Mouse (Mus musculus): ENCODE results near the gene Lpgat1.
A peak's percentile ranks its signal among the peaks of the same experiment; 100 is the strongest.

Gene Lpgat1

DNA sequence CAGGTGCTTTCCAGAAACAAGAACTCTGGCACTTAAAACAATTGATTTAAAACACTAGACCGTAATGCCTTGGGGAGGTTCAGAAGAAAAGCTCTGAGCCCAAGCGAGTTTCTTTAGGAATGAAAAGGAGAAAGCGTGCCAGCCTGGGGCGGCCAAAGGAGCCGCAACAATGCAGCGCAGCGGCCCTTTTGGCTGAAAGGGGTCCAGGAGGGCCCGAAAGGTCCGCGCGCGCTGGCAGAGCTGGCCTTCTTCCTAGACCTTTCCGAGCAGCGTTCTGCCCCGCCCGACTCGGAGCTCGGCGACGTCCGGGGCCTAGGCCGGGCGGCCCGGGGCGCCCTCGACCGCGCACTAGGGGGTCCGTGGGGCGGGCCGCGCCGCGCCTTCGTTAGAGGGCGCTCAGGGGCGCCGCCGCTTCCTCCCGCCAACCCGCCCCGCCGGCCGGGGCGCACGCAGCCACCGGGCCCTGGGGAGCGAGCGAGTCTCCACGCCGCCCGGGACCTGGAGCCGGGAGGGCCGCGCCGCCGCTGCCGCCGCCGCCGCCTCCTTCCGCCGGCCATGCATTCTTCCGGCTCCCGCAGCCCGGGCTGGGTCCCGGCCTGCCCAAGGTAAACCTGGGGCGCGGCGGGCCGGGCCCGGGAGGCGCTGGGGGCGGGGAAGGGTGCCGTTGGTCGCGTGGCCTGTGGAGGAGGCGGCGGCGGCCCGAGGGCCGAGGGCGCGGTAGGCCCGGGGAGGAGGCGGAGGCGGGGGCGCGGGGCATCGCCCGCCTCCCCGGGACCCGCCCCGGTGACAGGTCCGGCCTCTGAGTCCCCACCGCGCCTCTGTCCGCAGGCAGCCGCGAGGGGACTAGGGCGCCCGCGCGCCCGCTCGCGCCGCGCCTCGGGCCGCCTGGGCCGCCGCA lies at the start of gene Lpgat1:
TSS of gene Lpgat1 (plus strand) at position 234 of the 898 bp plus-strand sequence.
- peak; percentile 54 to 61 for DNase-seq

DNA sequence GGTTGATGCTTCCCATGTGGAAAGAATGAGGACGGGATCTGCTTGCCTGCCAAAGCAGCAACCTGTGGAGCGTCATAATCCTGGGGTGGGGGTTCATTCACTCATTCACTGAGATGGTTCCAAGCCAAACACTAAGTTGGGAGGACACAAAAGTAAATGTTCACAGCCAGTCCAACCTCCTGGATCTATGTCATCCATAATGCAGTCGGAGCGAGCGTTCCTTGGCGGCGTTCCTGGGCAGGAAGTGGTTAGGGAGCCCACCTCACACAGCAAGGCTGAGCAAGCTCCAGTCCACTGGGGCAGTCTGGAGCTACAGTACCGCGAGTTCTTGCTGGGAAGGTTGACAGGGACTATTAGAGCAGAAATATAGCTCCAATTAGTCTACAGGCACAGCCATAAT lies 49.6 kb upstream of the Lpgat1 start:
- DNase-seq = no peak

- no peak for DNase-seq
These were observed 43.6 kb upstream of the Lpgat1 start for GRCm38 (mm10) chr1:191674071-191674470.

DNA sequence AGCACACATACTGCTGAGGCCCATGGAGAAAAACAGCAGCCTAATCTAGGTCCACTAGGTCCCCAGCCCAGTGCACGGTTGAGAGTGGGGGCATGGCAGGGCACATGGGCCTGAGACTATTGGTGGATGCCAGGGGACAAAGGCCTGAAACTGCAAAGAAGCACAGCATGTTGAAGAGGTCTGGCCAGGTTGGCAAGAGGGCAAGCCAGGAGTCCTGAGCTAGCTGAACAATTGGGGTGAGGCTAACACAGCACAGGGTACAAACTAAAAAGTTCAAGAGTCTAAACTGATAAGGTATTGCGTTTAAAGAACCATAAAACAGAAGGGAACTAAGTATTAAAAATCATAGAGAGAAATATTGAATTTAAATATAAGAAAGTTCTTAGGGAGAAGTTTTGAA lies 36.0 kb upstream of the Lpgat1 start:
- no peak for DNase-seq

- no peak for DNase-seq
These were observed 30.1 kb upstream of the Lpgat1 start for GRCm38 (mm10) chr1:191687531-191687930.

- no peak for DNase-seq
These were observed 24.4 kb upstream of the Lpgat1 start for GRCm38 (mm10) chr1:191693231-191693630.

DNA sequence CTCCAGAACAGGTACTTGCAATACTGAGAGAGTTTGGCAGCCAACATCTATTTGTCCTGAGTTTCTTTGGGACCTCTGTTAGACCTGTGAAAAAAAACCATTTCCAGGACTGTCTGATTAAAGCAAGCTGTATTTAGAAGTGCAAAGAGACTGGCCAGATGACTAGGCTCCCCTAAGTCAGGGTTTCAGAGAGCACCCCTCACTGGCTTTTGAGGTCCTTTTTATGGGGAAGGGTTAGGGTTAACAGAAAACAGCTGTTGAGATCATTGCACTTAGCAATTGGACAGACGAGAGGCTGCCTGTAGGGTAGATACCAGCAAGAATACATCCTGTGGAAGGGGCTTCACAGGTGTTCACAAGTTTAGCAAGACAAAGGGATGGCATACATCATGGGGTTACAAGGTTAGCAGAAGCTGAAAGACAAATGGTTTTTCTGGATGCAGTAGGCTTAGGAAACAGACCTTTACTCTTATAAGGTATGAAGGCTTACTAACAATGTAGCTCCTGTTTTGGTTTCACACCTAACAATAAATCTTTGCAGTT lies 19.3 kb upstream of the Lpgat1 start:
- no peak for DNase-seq

DNA sequence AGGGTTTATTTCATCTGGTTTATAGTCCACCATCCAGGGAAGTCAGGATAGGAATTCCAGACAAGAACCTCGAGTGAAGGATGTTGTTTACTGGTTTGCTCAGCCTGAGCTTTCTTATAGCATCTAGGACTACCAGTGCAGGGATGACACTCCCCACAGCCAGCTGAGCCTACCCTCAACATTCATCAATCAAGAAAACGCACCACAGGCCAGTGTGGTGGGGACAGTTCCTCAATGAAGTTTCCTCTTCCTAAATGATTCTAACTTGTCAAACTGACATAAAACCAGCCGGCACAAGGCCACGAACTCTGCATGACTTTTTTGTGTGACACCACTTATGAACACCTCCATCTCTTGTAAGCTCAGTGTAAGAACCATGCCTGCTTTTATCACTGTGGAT lies 13.1 kb upstream of the Lpgat1 start:
- no peak for DNase-seq

- no peak for DNase-seq
These were observed 11.0 kb upstream of the Lpgat1 start for GRCm38 (mm10) chr1:191706541-191707078.

DNA sequence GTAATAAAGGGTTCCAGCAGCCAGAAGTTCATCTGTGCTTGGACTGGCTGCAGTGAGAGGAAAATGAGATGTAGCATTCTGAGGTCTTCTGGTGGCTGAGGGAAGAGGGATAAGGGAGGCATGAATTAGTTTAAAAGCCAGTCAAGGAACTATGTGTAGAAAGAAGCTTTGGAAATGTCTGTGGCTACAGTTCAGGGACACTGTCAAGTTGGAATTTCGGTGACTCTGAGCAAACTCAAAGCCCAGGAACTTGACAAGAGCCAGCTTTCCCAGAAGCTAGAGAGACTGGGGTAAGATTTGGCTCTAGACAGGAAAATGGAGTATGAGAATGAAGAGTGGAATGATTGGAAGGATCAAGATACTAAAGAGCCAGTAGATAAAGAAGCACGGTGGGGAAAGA lies 7.8 kb upstream of the Lpgat1 start:
- no peak for DNase-seq

GRCm38 (mm10) chr1:191712224-191712838 lies 5.3 kb upstream of the Lpgat1 start:
- no peak for DNase-seq

- no peak for DNase-seq
These were observed 3.8 kb upstream of the Lpgat1 start for GRCm38 (mm10) chr1:191713813-191714212.

DNA sequence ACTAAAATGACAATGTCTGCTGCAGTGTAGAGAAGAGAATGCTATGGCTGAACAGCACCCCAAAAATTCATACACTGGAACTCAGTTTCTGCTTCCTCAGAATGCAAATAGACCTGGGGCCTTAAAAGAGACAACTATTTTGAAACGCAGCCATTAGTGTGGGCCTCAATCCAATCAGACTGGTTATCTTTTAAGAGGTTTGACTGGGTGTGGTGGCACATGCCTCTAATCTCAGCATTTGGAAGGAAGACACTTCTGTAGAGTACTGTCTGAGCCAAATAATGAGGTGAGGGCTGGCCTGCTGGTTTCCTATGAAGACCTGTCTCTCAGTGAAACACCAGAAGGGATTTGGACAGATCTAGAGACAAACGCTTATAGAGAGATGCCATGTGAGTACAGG lies 2.5 kb upstream of the Lpgat1 start:
- no peak for DNase-seq

DNA sequence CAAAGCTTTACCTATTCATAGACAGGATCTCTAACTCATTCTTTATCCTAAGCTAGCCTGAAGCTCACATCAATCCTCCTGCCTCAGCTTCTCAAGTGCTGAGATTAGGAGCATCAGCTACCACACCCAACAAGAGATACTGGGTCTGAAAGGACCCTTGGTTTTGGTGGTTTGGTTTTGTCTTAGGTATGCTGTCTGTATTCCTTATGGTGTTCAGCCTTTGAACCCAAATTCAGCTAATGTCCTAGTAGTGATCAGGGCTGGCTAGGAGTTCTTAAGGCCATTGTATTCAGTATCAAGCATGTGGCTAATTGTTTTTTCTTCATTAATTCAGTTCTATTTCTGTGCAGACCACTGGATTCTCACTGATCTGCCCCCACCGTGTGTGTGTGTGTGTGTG lies 493 bp upstream of the Lpgat1 start:
- no peak for DNase-seq

GRCm38 (mm10) chr1:191718522-191719281 lies 1.1 kb downstream of the Lpgat1 start:
- peak; percentile 29 to 41 for DNase-seq

GRCm38 (mm10) chr1:191719326-191719725 lies 1.7 kb downstream of the Lpgat1 start:
- no peak for DNase-seq

- DNase-seq = no peak
These were observed 2.8 kb downstream of the Lpgat1 start for GRCm38 (mm10) chr1:191720419-191720818.

GRCm38 (mm10) chr1:191722706-191723105 lies 5.1 kb downstream of the Lpgat1 start:
- DNase-seq = no peak

DNA sequence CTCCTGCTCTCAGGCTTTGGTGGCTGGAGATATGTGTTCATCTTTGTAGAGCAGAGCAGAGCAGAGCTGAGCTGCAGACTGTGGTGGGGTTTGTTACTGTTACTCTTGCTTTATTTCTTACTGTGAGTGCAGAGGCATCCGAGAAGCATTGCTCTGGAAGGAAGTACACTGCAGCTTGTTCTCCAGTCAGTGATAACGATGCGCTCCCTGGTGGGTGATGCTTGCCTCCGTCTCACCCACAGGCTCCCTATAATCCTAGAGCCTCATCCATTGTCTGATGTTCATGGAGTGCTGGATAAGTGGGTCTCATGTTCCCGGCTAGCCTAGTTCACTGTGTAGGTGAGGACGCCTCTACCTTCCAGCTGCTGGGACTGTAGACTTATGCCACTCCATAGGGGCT lies 6.0 kb downstream of the Lpgat1 start:
- DNase-seq = no peak

GRCm38 (mm10) chr1:191724385-191725061 lies 6.9 kb downstream of the Lpgat1 start:
- no peak for DNase-seq

GRCm38 (mm10) chr1:191732623-191733022 lies 15.0 kb downstream of the Lpgat1 start:
- DNase-seq = no peak

- no peak for DNase-seq
These were observed 16.2 kb downstream of the Lpgat1 start for GRCm38 (mm10) chr1:191733822-191734221.
